Mouse (Mus musculus) ovary, postnatal 36 days (tissue): ENCODE measurements around the gene Card10.

ENCODE experiments used
- DNase-seq: peaks from one replicate; pipeline ENCODE4 v3.0.0; 2022; ENCODE audit warnings: low spot score, mixed read lengths

Card10 gene

GRCm38 (mm10) chr15:78772856-78773255, 30.0 kb downstream of the Card10 start:
- no peak for DNase-seq

- DNase-seq = no peak
Measured at GRCm38 (mm10) chr15:78772368-78772763, 30.5 kb downstream of the Card10 start.

- no peak for DNase-seq
Measured at GRCm38 (mm10) chr15:78771531-78772367, 31.1 kb downstream of the Card10 start.

GRCm38 (mm10) chr15:78770983-78771355, 31.9 kb downstream of the Card10 start:
- no peak for DNase-seq

GRCm38 (mm10) chr15:78770234-78770982, 32.4 kb downstream of the Card10 start:
- DNase-seq = no peak

GRCm38 (mm10) chr15:78769064-78769463, 33.8 kb downstream of the Card10 start:
- DNase-seq = no peak

- no peak for DNase-seq
Measured at GRCm38 (mm10) chr15:78763704-78764103, 39.1 kb downstream of the Card10 start.

- DNase-seq = no peak
Measured at GRCm38 (mm10) chr15:78763210-78763609, 39.6 kb downstream of the Card10 start.

- no peak for DNase-seq
Measured at GRCm38 (mm10) chr15:78761112-78761511, 41.7 kb downstream of the Card10 start.

- DNase-seq = no peak
Measured at GRCm38 (mm10) chr15:78758132-78758531, 44.7 kb downstream of the Card10 start.

GRCm38 (mm10) chr15:78755966-78756725, 46.7 kb downstream of the Card10 start:
- no peak for DNase-seq

GRCm38 (mm10) chr15:78755226-78755625, 47.6 kb downstream of the Card10 start:
- DNase-seq = no peak

GRCm38 (mm10) chr15:78754144-78754543, 48.7 kb downstream of the Card10 start:
- DNase-seq = no peak

GRCm38 (mm10) chr15:78752991-78753390, 49.9 kb downstream of the Card10 start:
- no peak for DNase-seq

- DNase-seq = no peak
Measured at GRCm38 (mm10) chr15:78750608-78751350, 52.1 kb downstream of the Card10 start.

- DNase-seq = no peak
Measured at GRCm38 (mm10) chr15:78749855-78750254, 53.0 kb downstream of the Card10 start.

- peak; percentile 64 for DNase-seq
Measured at GRCm38 (mm10) chr15:78744206-78744605, 58.6 kb downstream of the Card10 start.

GRCm38 (mm10) chr15:78742831-78743230, 60.0 kb downstream of the Card10 start:
- no peak for DNase-seq

GRCm38 (mm10) chr15:78740662-78741061, 62.2 kb downstream of the Card10 start:
- no peak for DNase-seq

GRCm38 (mm10) chr15:78737146-78737545, 65.7 kb downstream of the Card10 start:
- no peak for DNase-seq

- DNase-seq = no peak
Measured at GRCm38 (mm10) chr15:78736681-78737100, 66.2 kb downstream of the Card10 start.

- no peak for DNase-seq
Measured at GRCm38 (mm10) chr15:78736181-78736579, 66.7 kb downstream of the Card10 start.
